Mouse (Mus musculus): ENCODE results near the gene Efemp2. TPM values are rescaled to one million over a fixed set of nuclear protein-coding genes. Genes with fewer than 3 reads are reported as not detected.

Gene Efemp2
- 1 to 10 TPM; 4.0 to 5.6 TPM for total RNA-seq (2021)
- long read RNA-seq, experiment 1, partial matches to known transcripts: 0 of 8 reads
- long read RNA-seq, experiment 1, other reads (novel, unspliced or antisense): 2 of 8 reads
- long read RNA-seq, experiment 2, transcript Efemp2-204 (11 exons, 1,557 nt): major isoform, 5 of 9 reads
- long read RNA-seq, experiment 2, partial matches to known transcripts: 0 of 9 reads
- long read RNA-seq, experiment 2, other reads (novel, unspliced or antisense): 4 of 9 reads

DNA sequence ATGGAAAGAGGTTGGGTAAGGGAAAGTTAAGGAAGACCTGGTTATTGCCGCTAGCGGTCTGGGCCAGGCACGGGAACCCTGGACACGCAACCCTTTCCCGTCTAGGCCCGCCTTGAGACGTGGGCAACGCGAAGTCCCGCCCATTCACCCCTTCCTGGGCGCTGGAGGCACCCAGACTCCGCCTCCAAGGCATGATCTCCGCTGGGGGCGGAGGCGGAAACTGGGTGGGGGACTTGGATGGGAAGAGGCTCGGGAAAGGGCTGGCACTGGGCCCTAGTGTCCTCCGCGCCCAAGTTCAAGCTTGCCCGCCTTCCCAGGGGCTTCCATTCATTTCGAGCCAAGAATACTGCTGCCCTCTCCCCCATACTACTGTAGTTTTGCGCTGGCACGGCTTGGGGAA is at the start of gene Efemp2:
TSS of gene Efemp2 (plus strand) at position 235 of the 400 bp plus-strand sequence.
- peak; percentile 80 for DNase-seq (ENCODE audit: low spot score)

GRCm38 (mm10) chr19:5424092-5424781 is 49.5 kb upstream of the Efemp2 start:
- DNase-seq (ENCODE audit: low spot score): peak; percentile 78

- peak; percentile 93 for DNase-seq (ENCODE audit: low spot score)
Observed at GRCm38 (mm10) chr19:5424782-5425741, 48.7 kb upstream of the Efemp2 start, which contains the start of the genes Drap1 and AI837181. Gene Drap1 (minus strand): TSS chr19:5424979. Gene AI837181 (plus strand): TSS chr19:5425144.

DNA sequence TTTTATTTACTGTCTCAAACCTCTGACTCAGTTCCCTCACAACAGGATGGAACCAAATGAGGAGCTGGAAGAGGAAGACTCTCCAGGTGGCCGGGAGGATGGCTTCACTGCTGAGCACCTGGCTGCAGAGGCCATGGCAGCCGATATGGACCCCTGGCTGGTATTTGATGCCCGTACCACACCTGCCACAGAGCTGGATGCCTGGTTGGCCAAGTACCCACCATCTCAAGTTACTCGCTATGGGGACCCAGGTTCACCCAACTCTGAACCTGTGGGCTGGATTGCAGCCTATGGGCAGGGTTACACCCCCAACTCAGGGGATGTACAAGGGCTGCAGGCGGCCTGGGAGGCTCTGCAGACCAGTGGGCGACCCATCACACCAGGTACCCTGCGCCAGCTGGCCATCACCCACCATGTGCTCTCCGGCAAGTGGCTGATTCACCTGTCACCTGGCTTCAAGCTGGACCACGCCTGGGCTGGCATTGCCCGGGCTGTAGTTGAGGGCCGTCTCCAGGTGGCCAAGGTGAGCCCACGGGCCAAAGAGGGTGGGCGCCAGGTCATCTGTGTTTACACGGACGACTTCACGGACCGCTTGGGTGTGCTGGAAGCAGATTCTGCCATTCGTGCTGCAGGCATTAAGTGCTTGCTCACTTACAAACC is 47.7 kb upstream of the Efemp2 start:
- no peak for DNase-seq (ENCODE audit: low spot score)

DNA sequence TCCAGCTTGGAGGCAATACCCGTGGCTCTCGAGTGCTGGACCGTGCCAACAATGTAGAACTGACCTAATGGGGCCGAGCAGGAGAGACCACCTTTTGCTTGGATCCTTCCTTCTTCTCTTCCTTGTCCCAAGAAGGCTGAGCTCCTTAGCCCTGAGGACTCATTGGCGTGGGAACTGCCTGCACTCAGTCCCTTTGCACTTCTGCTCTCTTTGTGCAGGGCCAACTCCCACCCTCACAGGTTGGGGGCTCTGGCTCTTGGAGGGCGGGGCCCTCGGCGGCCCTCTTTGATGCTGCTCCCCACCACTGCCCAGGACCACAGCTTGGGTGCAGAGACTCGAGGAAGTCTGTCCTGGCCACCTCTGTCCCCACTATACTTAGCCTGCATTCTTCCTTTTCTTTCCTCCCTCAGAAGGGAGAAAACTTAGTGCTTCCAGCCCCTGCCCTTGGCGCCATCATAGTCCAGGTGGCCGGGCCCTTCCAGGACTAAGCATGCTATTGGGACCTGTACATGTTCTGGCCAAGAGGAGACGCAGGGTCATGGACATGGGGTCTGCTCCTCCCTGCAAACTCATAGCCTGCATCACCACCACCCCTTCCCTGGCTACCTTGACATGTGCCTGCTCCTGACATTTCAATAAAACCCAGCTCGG is 47.0 kb upstream of the Efemp2 start:
- DNase-seq (ENCODE audit: low spot score): no peak

DNA sequence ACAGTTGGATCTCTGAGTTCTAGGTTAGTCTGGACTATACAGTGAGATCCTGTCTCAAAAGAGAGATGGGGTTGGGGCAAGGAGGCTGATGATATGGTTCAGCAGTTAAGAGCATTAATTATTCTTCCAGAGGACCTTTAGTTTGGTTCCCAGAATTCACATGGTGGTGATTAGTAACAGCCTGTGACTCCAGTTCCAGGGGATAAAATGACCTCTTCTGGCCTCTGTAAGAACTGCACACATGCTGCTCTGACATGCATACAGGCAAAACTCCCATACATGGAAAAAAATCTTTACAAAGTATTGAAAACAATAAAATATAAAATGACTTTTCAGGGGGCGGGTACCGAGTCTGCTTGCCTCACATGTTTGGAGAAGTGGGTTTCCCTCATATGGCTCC is 45.7 kb upstream of the Efemp2 start:
- DNase-seq (ENCODE audit: low spot score): peak; percentile 59

DNA sequence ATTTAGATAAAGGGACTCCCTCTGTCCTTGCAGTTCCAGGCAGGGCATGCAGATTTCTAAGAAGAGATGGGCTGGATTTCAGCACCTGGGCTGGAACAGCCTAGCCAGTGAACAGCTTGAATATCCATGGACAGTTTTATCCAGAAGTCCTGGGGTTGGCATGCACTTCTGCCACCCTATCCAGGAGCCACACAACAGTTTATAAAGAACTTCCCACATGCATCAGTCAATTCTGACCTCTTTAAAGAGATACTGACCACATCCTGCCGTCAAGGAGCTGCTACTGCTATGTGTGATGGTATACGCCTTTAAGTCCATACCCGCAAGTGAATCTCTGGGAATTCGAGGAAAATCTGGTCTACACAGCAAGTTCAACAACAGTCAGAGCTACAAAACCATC is 44.5 kb upstream of the Efemp2 start:
- DNase-seq (ENCODE audit: low spot score): no peak

GRCm38 (mm10) chr19:5429806-5430205 is 43.9 kb upstream of the Efemp2 start:
- peak; percentile 86 for DNase-seq (ENCODE audit: low spot score)

DNA sequence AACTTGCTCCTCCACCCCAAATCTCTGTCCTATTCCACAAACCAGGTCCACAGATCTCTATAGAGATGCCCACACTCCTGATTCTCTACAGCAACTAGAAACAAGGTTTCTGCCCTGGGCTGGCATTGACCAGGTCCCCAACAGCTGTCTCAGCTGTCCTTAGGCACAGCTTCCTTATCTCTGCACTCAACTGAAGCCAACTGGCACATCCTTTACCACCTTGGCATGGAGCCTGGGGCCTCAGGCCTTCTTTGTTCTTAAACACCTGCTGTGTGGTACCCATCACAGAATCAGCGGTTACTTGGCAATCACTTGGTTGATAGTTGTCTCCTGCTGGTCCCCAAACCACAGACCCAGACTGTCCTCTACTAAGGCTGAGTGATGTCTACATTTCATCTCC is 43.3 kb upstream of the Efemp2 start:
- DNase-seq (ENCODE audit: low spot score): no peak

- DNase-seq (ENCODE audit: low spot score): peak; percentile 54
Observed at GRCm38 (mm10) chr19:5431911-5432464, 41.8 kb upstream of the Efemp2 start.

DNA sequence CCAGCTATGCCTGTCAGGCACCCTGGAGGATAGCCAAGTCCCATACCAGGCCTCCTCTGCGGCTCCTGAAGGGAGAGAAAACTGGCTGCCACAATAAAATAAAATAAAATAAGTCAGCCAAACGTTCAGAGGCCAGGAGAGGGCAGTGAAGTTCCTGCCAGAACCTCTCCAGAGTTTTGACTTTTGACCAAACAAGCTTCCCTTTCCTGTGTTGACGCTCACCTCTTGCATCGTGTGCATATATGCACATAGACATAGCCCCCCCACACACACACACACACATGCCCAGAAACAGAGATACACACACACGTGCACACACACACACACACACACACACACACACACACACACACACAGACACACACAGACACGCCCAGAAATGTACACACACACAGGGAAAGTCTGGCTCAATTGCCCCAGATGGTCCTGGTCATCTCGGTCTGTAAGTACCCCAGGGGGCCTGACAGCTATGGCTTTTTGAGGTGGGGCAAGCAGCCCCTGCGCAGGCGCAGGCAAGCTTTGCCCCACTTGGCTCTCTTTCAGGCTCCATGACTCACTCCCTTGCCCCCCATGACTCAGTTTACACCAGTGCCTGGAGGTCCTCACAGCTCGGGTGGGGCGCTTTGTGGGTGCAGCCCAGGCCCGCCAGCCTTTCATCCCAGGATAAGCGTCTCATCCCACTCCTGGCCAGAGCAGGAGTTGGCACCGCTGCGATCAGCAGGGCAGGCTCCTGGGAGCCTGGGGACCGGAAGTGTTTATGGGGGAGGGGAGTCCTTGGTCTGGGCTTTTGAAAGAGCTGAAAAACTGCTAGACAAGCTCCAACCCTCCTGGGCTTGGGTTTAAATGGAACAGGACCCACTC is 40.5 kb upstream of the Efemp2 start:
- DNase-seq (ENCODE audit: low spot score): peak; percentile 47

DNA sequence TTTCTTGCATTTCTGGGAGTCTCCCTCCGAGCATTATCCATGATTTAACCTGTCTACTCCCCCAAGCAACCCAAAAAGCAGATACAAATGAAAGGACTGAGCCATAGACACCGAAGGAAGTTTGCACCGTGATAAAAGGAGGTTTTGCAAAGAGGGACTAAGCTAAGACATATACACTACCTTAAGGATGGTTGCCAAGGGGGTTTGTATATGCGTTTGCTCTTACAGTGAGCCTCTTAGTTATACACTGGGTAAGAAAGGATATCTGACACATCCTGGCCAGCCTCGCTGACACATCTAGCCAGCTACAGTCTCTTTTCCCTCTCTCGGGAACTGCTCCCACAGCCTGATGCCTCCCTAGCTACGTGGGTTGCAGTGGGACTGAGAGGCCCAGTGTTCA is 39.8 kb upstream of the Efemp2 start:
- no peak for DNase-seq (ENCODE audit: low spot score)

- DNase-seq (ENCODE audit: low spot score): no peak
Observed at GRCm38 (mm10) chr19:5444371-5444908, 29.3 kb upstream of the Efemp2 start.

DNA sequence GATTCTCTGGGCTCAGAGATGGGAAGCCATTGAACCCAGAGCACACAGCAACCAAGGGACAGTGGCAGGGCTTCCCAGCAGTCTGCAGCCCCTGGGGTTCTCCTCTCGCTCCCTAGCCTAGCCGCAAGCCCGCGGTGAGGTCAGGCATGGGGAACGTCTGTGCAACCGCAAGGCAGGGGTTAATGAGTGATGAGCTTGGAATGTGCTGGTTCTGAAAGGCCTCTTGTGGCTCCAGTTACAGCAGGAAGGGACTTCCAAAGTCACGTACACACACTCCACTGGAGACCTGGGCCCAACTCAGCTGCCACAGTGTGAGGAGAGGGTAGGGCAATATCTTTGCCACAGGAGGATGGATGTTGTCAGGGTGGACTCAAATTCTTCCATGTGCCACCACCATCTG is 28.8 kb upstream of the Efemp2 start:
- DNase-seq (ENCODE audit: low spot score): no peak

- DNase-seq (ENCODE audit: low spot score): no peak
Observed at GRCm38 (mm10) chr19:5445747-5446146, 28.0 kb upstream of the Efemp2 start.

DNA sequence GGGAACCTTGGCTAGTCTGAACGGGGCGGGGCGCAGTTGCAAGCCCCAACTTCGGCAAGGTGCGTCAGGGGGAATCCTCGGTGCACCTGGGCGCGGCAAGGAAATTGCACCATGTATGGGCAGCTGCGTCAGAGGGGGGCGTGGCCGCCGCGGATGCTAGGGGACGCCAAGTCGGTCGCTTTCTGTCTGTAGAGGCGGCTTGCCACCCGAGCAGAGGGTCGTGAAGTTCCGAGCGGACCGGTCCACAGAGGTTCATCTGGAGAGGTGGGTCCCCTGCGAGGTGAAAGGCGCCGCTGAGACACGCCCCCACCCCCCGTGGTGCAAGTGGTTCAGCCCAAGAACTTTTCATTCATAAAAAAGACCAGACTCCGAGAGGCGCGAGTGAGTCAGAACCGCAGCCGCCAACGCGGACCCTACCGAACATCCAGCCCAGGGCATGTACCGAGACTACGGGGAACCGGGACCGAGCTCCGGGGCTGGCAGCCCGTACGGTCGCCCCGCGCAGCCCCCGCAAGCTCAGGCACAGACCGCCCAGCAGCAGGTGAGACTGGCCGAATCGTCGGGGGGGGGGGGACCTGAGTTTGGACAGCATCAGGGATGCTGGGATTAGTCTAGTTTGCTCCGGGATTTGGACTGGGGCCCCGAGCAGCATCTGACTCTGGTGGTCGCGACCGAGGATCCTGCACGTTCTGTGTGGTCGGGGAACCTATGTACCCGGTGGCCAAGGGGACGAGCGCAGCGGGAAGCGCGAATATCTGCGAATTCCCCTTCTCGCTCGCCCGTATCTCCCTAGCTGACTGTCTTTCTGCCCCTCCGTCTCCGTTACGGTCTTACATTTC is 26.0 kb upstream of the Efemp2 start, which contains the start of gene Fosl1:
TSS of gene Fosl1 (plus strand) at position 33 of the 839 bp plus-strand sequence.
- peak; percentile 45 for DNase-seq (ENCODE audit: low spot score)

- DNase-seq (ENCODE audit: low spot score): no peak
Observed at GRCm38 (mm10) chr19:5448354-5449150, 25.2 kb upstream of the Efemp2 start.

Data from gastrocnemius, adult 18-20 months (tissue).